Mouse (Mus musculus): Measurements from ENCODE around the gene Trmt1. TPM values are rescaled to one million over a fixed set of nuclear protein-coding genes. Genes with fewer than 3 reads are reported as not detected.
"Not testable (repeated sequence)": the region's sequence is repeated elsewhere in the genome, so short reads cannot be mapped to it uniquely, and the experiment has no call there.

Trmt1 gene
- polyA plus RNA-seq, 1 experiment from 2014 or later, result 45.6 TPM

DNA sequence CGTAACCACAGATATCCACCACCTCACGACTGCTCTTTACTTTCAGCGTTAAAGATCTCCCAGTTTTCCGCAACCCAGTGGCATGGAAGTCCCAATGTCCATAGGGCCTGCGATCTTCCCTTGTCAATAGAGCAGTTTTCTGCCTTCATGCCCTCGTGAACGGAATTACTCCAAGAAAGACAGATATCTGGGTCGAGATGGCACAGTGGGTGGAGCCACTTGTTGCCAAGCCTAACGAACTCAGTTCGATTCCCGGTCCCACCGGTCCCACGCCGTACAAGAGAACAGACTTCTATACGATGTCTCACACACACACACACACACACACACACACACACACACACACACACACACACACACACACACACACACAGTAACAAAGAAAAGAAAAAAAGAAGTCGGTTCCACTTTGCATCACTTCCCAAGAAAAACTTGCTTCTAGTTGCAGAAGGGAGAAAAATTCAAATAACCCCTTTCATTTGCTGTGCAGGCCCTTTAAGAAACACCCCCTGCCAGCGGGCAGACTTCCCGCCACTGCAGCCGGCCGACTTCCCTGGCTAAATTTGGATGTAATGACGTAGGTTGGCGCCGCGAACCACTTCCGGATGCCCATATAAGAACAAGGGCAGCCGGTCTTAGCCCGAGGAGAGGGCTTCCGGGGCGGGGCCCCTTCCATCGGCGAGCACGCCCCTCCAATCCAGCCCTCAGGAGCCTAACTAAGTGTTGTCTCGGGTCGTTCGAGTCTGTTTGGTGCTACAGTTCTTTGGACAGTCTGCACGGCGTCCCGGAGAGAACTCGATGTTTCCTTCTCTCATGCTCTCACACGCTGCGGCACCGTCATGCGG, 22.4 kb upstream of the Trmt1 start:
- no peaks in the 10 kb centered on the region for H3K27me3 ChIP-seq (ENCODE audit: control insufficient read depth, insufficient read depth, low read length)
- H3K4me1 ChIP-seq (ENCODE audit: control insufficient read depth, insufficient read depth, low read length), result peaks cover 40% of the 10 kb centered on the region
- peak overlapping the region; percentile 99 for H3K4me2 ChIP-seq
- H3K4me3 ChIP-seq (ENCODE audit: low read depth, low read length), result peak overlapping the region; percentile 59
- H3K9me3 ChIP-seq (ENCODE audit: control insufficient read depth, low read length), result no peaks in the 10 kb centered on the region
- 3% methylated on average over 43 of the region's 43 CpGs for WGBS
- peak overlapping the region; percentile 80 for H3K27ac ChIP-seq (ENCODE audit: low read depth, low read length)
- H3K36me3 ChIP-seq (ENCODE audit: control insufficient read depth, insufficient read depth, low read length), result peaks cover 3% of the 10 kb centered on the region; the same call in 1 of the 2 replicates
- peak; percentile 99 for DNase-seq (ENCODE audit: low spot score, missing footprints)
- peak; percentile 84 for ATAC-seq (ENCODE audit: low FRiP score)
- H3K9ac ChIP-seq (ENCODE audit: low read length), result peak overlapping the region; percentile 88

DNA sequence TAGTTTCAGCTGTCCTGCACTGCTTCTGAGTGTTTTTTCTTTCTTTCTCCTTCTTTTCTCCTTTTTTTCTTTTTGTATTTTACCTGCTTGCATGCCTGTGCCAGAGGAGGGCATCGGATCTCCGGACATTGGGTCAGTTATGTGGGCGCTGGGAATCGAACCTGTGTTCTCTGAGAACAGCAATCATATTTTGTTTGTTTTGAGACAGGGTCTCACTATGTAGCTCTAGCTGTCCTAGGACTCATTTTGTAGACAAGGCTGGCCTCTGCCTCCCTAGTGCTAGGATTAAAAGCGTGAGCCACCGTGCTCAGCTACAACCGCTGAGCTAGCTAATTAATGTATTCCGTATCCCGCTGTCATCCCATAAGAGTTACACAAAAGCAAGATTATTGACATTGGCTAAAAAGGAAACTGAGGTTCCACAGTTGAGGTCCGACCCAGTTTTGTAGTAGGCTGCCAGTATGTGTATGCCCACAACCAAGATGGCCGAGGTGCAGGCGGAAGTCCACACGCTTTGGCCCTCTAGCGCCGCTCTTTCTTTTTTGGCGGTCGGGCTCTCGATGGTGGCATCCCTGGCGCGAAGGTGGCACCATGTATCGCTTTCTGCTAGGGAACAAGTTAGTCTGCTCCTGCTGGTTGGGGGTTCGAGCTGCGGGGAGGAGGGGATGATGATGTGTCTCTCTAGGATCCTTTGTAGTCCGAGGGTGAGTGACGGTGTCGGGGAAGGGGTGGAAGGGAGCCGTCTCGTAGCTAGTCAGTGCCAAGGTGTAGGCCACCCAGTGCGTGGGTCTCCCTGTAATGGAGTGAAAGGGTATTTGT, 21.3 kb upstream of the Trmt1 start:
- Histone ChIP-seq H3K4me1 (ENCODE audit: control insufficient read depth, insufficient read depth, low read length) (peaks cover 32% of the 10 kb centered on the region), H3K4me3 (ENCODE audit: low read depth, low read length) (peak overlapping the region; percentile 59), H3K36me3 (ENCODE audit: control insufficient read depth, insufficient read depth, low read length) (peaks cover 3% of the 10 kb centered on the region; the same call in 1 of the 2 replicates), H3K27me3 (ENCODE audit: control insufficient read depth, insufficient read depth, low read length) (no peaks in the 10 kb centered on the region), H3K4me2 (peak overlapping the region; percentile 99), H3K9ac (ENCODE audit: low read length) (peak overlapping the region; percentile 68), H3K9me3 (ENCODE audit: control insufficient read depth, low read length) (no peaks in the 10 kb centered on the region), H3K27ac (ENCODE audit: low read depth, low read length) (peak overlapping the region; percentile 80)
- peak; percentile 99 for DNase-seq (ENCODE audit: low spot score, missing footprints)
- WGBS, result under 1% methylated on average over 29 of the region's 29 CpGs
- peak; percentile 51 for ATAC-seq (ENCODE audit: low FRiP score)

DNA sequence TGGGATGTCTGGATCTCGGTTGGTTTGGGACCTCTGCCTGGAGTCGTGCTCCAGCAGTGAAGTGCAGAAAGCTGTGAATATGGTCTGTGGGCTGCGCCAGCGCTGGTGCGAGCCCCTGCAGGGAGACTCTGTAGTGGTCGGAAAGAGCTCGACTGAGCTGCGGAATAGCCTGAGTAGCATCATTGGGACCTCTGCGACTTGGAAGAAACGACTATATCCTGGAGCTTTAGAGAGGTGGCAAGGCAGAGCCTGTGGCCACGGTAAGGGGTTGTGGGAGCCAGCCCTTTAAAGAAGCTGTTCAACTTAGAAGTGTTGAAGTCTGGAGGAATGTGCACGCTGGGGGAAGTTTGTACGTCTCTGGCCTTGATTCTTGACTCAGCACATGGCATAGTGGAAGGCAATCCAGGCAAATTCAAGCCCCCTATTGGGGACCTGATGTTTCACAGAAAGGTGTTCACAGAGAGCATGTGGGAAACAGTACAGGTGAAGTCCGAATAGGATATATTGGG, 20.7 kb upstream of the Trmt1 start:
- H3K4me1 ChIP-seq (ENCODE audit: control insufficient read depth, insufficient read depth, low read length), result peaks cover 26% of the 10 kb centered on the region
- no peak for ATAC-seq (ENCODE audit: low FRiP score)
- 3% methylated on average over 14 of the region's 14 CpGs for WGBS
- no peak for DNase-seq (ENCODE audit: low spot score, missing footprints)
- H3K9me3 ChIP-seq (ENCODE audit: control insufficient read depth, low read length), result no peaks in the 10 kb centered on the region
- H3K27ac ChIP-seq (ENCODE audit: low read depth, low read length), result peak overlapping the region; percentile 50
- peaks cover 6% of the 10 kb centered on the region for H3K36me3 ChIP-seq (ENCODE audit: control insufficient read depth, insufficient read depth, low read length)
- H3K4me3 ChIP-seq (ENCODE audit: low read depth, low read length), result peak overlapping the region; percentile 59
- H3K4me2 ChIP-seq, result peak overlapping the region; percentile 99
- H3K9ac ChIP-seq (ENCODE audit: low read length), result peak overlapping the region; percentile 68
- H3K27me3 ChIP-seq (ENCODE audit: control insufficient read depth, insufficient read depth, low read length), result no peaks in the 10 kb centered on the region

DNA sequence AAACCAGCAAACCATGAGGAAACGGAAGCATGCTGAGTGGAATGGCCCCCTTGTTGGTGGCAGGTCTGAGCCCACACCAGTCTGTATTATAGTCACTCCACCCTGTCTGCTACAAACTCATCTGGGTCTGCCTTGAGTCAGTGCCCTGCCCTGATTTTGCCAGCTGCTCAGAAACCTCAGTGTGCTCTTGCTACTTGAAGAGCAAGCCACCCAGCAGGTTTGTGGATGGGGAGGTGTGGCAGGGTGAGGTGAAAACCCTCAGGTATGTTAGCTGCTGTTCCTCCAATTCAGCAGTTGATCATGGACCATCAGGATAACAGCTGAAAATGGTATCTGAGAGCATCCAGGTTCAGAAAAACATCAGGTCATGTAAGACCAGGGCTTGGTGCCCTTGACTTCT, 18.0 kb upstream of the Trmt1 start:
- Histone ChIP-seq H3K27me3 (ENCODE audit: control insufficient read depth, insufficient read depth, low read length) (no peaks in the 10 kb centered on the region), H3K9me3 (ENCODE audit: control insufficient read depth, low read length) (no peaks in the 10 kb centered on the region), H3K4me3 (ENCODE audit: low read depth, low read length) (no peak overlapping the region), H3K4me2 (no peak overlapping the region), H3K4me1 (ENCODE audit: control insufficient read depth, insufficient read depth, low read length) (peaks cover 8% of the 10 kb centered on the region), H3K36me3 (ENCODE audit: control insufficient read depth, insufficient read depth, low read length) (peaks cover 6% of the 10 kb centered on the region), H3K9ac (ENCODE audit: low read length) (no peak overlapping the region), H3K27ac (ENCODE audit: low read depth, low read length) (no peak overlapping the region)
- 78% methylated on average over 1 of the region's 1 CpGs for WGBS
- ATAC-seq (ENCODE audit: low FRiP score) (no peak), DNase-seq (ENCODE audit: low spot score, missing footprints) (no peak)

DNA sequence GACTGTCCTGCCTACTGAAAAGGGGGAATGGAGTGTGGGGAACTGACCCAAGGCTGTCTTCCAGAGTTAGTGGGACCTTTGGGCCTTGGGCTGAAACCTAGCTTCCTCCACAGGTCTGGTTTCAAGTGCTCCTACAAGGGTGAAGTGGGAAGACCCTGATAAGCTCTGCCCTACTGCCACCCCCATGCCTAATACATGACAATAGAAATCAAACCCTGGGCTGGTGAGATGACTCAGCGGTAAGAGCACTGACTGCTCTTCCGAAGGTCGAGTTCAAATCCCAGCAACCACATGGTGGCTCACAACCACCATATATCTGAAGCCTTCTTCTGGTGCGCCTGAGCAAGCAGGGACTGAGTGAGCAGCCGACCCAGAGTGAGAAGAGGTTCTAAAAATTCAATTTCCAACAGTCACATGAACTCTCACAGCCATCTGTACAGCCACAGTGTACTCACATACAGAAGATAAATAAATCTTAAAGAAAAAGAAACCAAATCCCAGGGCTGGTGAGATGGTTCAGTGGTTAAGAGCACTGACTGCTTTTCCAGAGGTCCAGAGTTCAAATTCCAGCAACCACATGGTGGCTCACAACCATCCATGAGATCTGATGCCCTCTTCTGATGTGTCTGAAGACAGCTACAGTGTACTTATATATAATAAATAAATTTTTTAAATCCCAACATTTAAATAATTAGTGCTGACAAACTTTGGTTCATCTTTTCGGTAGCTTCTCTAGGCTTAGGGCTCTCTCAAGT, 17.2 kb upstream of the Trmt1 start:
- H3K4me2 ChIP-seq, result no peak overlapping the region
- no peak for ATAC-seq (ENCODE audit: low FRiP score)
- H3K4me3 ChIP-seq (ENCODE audit: low read depth, low read length), result no peak overlapping the region
- no peak for DNase-seq (ENCODE audit: low spot score, missing footprints)
- peaks cover 4% of the 10 kb centered on the region; the same call in 1 of the 2 replicates for H3K4me1 ChIP-seq (ENCODE audit: control insufficient read depth, insufficient read depth, low read length)
- peaks cover 6% of the 10 kb centered on the region for H3K36me3 ChIP-seq (ENCODE audit: control insufficient read depth, insufficient read depth, low read length)
- WGBS, result 83% methylated on average over 6 of the region's 6 CpGs
- H3K9me3 ChIP-seq (ENCODE audit: control insufficient read depth, low read length), result no peaks in the 10 kb centered on the region
- no peak overlapping the region for H3K9ac ChIP-seq (ENCODE audit: low read length)
- no peaks in the 10 kb centered on the region for H3K27me3 ChIP-seq (ENCODE audit: control insufficient read depth, insufficient read depth, low read length)
- no peak overlapping the region for H3K27ac ChIP-seq (ENCODE audit: low read depth, low read length)

DNA sequence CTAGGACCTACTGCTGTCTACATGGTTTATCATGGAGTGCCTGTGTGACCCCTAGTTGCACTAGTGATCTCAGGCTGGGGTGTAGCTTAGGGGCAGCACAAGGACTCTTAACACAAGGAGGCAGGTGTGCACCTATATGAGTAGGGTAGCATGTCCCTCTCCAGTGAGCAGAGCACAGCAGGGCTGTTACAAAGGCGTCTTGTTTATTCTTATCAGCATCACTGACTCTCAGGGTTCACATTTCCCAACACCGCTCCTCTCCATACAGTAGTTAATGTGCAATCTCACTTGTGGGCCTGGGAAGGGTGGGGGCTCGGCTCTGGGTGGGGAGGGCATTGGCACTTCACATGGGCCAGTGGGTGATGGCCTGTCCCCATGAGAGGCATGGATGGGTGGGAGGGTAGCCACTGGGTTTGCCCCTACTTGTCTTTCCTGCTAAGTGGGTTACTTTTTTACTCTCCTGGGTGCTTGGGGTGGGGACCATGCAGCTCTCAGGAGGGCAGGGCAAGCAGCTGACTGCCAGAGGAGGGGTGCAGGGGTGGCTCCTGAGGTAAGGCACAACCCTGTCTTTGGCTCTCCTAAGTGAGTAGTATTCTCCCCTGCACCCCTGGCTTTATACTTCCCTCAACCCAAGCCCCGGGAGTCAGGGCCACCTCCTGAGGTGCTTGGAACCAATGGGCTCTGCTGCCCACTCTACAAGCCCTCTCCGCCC, 15.7 kb upstream of the Trmt1 start:
- DNase-seq (ENCODE audit: low spot score, missing footprints); H3K9ac ChIP-seq (ENCODE audit: low read length); H3K9me3 ChIP-seq (ENCODE audit: control insufficient read depth, low read length); H3K4me3 ChIP-seq (ENCODE audit: low read depth, low read length); ATAC-seq (ENCODE audit: low FRiP score); H3K4me1 ChIP-seq (ENCODE audit: control insufficient read depth, insufficient read depth, low read length); H3K27ac ChIP-seq (ENCODE audit: low read depth, low read length); H3K27me3 ChIP-seq (ENCODE audit: control insufficient read depth, insufficient read depth, low read length); H3K4me2 ChIP-seq: not testable (repeated sequence)
- H3K36me3 ChIP-seq (ENCODE audit: control insufficient read depth, insufficient read depth, low read length), result peaks cover 13% of the 10 kb centered on the region
- 92% methylated on average over 5 of the region's 5 CpGs for WGBS

DNA sequence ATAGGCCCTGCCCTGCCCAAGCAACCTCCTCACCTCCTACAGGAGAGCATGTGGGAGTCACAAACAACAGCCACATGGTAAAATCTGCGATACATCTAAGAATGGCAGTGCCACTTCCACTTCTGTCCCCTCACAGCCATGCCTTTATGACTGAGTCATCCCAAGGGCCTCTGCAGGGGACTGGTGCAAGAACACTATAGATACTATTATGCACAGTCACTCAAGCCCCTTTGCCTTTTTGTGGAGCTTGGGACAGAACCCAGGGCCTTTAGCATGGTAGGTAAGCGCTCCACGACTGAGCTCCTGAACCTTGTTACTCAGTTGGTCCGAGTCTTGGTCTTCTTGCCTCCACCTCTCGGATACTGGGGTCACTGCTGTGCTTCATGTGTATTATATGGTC, 8.8 kb upstream of the Trmt1 start:
- no peak overlapping the region for H3K4me2 ChIP-seq
- no peak overlapping the region for H3K27ac ChIP-seq (ENCODE audit: low read depth, low read length)
- H3K9me3 ChIP-seq (ENCODE audit: control insufficient read depth, low read length), result no peaks in the 10 kb centered on the region
- WGBS, result 95% methylated on average over 5 of the region's 5 CpGs
- H3K4me3 ChIP-seq (ENCODE audit: low read depth, low read length), result no peak overlapping the region
- no peak for DNase-seq (ENCODE audit: low spot score, missing footprints)
- H3K27me3 ChIP-seq (ENCODE audit: control insufficient read depth, insufficient read depth, low read length), result no peaks in the 10 kb centered on the region
- no peaks in the 10 kb centered on the region for H3K4me1 ChIP-seq (ENCODE audit: control insufficient read depth, insufficient read depth, low read length)
- ATAC-seq (ENCODE audit: low FRiP score), result no peak
- peaks cover 8% of the 10 kb centered on the region for H3K36me3 ChIP-seq (ENCODE audit: control insufficient read depth, insufficient read depth, low read length)
- no peak overlapping the region for H3K9ac ChIP-seq (ENCODE audit: low read length)

DNA sequence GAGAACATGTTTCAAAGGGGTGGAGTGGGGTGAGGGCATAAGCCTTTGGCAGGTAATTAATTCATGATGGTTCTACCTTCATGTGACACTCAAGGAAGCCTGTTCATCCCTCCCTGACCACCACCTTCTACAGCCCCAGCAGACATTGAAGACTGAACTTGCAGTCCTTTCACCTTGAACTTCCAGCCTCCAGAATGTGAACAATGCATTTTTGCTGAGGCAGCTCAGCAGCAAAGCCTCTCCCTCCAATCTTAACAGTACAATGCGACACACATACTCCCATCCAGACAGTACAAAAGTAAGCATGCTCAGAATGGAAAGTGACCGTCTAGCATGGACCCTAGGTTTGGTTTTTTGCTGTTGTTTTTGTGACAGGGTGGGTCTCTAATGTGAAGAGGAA, 4.6 kb upstream of the Trmt1 start:
- H3K9me3 ChIP-seq (ENCODE audit: control insufficient read depth, low read length), result no peaks in the 10 kb centered on the region
- no peaks in the 10 kb centered on the region for H3K36me3 ChIP-seq (ENCODE audit: control insufficient read depth, insufficient read depth, low read length)
- H3K4me3 ChIP-seq (ENCODE audit: low read depth, low read length), result no peak overlapping the region
- DNase-seq (ENCODE audit: low spot score, missing footprints) (no peak), ATAC-seq (ENCODE audit: low FRiP score) (no peak)
- H3K27me3 ChIP-seq (ENCODE audit: control insufficient read depth, insufficient read depth, low read length), result no peaks in the 10 kb centered on the region
- H3K27ac ChIP-seq (ENCODE audit: low read depth, low read length), result no peak overlapping the region
- no peak overlapping the region for H3K9ac ChIP-seq (ENCODE audit: low read length)
- H3K4me2 ChIP-seq, result no peak overlapping the region
- peaks cover 8% of the 10 kb centered on the region for H3K4me1 ChIP-seq (ENCODE audit: control insufficient read depth, insufficient read depth, low read length)
- WGBS, result 92% methylated on average over 2 of the region's 2 CpGs
